Mouse (Mus musculus) lung, adult 2 months (tissue): ENCODE data around the gene Espn. TPM values are rescaled to one million over a fixed set of nuclear protein-coding genes. Genes with fewer than 3 reads are reported as not detected.
A peak's percentile ranks its signal among the peaks of the same experiment; 100 is the strongest.

Experiments used
- DNase-seq: peaks from one replicate; pipeline ENCODE4 v3.0.0; 2022
- H3K4me1 ChIP-seq: fragments of 200-500 bp; 2 replicates; pipeline ENCODE4 v1.6.1; 2011; ENCODE audit warnings: low read length; ENCODE audit not compliant: control insufficient read depth, insufficient read depth
- H3K4me3 ChIP-seq: fragments of 200-500 bp; replicated peaks from 2 replicates; pipeline ENCODE3; 2011; ENCODE audit warnings: low read depth, mild to moderate bottlenecking, control low read depth, low read length; ENCODE audit errors: extremely low read depth
- CTCF ChIP-seq: fragments of 200-500 bp; IDR thresholded peaks from 2 replicates; pipeline ENCODE4 v1.5.1; 2011; ENCODE audit warnings: mild to moderate bottlenecking, low read length, control low read depth; ENCODE audit not compliant: insufficient read depth
- POLR2A ChIP-seq: fragments of 200-500 bp; IDR thresholded peaks from 2 replicates; pipeline ENCODE4 v1.6.1; 2011; ENCODE audit warnings: low read depth, mild to moderate bottlenecking, control low read depth, low read length, borderline replicate concordance; ENCODE audit errors: extremely low read depth
- WGBS: fragments of 180-500 bp; shearing (Covaris S2); methylation state at CpG from one replicate; pipeline ENCODE4 v1.1.7; 2018; 5-methylcytosine and 5-hydroxymethylcytosine counted together
- polyA plus RNA-seq: library from polyadenylated mRNA; depleted of rRNA; stranded (reverse); fragments of >200 nt; gene quantifications from 2 replicates; pipeline ENCODE4 v1.2.3, GENCODE M21; 2012

Gene Espn
- polyA plus RNA-seq, 1 experiment: 9.8 TPM

DNA sequence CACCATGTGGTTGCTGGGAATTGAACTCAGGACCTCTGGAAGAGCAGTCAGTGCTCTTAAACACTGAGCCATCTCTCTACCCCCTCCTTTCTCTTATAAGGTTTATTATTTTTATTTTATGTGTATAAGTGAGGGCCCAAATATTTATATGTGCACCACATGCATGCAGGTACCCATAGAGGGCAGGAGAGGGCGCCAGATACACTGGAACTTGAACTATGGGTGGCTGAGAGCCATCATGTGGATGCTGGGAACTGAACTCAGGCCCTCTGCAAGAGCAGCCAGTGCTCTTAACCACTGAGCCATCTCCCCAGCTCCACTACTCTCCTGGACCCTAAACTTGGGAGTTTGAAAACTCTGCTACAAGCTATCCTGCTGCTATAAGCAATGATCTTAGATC, 8.5 kb downstream of the Espn start:
- H3K4me3 ChIP-seq: no peak overlapping the region
- peaks cover 5% of the 10 kb centered on the region; the same call in 1 of the 2 replicates for H3K4me1 ChIP-seq
- WGBS: 35% methylated on average over 1 of the region's 1 CpGs
- no peak for DNase-seq
- TF ChIP-seq CTCF (no peak), POLR2A (no peak)

- DNase-seq: no peak
- H3K4me1 ChIP-seq: peaks cover 7% of the 10 kb centered on the region; the same call in 1 of the 2 replicates
- TF ChIP-seq POLR2A: no peak
- no peak for TF ChIP-seq CTCF
- no peak overlapping the region for H3K4me3 ChIP-seq
- 63% methylated on average over 8 of the region's 8 CpGs for WGBS
Measured at GRCm38 (mm10) chr4:152141521-152142135, 10.5 kb downstream of the Espn start.

- WGBS: 27% methylated on average over 6 of the region's 6 CpGs
- no peak for DNase-seq
- TF ChIP-seq CTCF (peak; percentile 85), POLR2A (no peak)
- H3K4me1 ChIP-seq: peaks cover 7% of the 10 kb centered on the region; the same call in 1 of the 2 replicates
- no peak overlapping the region for H3K4me3 ChIP-seq
Measured at GRCm38 (mm10) chr4:152140441-152140840, 11.7 kb downstream of the Espn start.

DNA sequence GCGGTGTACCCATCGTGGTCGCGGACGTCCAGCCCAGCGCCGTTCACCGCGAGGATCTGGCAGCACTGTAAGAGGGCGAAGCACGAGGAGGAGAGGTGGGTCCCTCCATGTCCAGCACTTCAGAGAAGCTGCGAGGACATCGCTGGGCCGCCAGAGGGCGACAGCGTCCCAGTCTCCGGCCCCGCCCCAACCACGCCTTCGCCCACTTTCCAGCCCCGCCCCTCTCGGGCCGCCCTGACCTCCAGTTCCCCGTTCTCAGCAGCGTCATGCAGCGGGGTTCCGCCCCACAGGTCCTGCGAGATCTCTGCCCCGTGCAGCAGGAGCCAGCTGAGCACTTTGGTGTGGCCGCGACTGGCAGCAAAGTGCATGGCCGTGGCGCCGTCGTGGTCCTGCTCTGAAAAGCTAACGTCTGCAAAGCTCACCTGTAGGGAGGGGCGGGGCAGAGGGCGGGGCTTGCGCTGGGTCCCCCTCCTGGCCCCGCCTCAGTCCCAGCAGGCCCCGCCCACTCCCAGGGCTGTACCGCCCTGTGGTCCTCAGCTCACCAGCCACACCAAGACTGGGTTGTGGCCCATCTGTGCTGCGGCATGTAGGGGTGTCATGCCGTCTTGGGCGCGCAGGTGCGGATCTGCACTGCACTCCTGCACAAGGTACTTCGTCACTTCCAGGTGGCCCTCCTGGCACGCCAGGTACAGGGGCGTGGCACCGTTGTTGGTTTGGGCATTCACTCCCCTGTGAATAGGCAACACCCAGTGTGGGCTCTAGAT, 13.5 kb downstream of the Espn start:
- H3K4me3 ChIP-seq: peak overlapping the region; percentile 80
- 2% methylated on average over 51 of the region's 51 CpGs for WGBS
- peak; percentile 80 for TF ChIP-seq CTCF
- no peak for TF ChIP-seq POLR2A
- H3K4me1 ChIP-seq: peaks cover 7% of the 10 kb centered on the region; the same call in 1 of the 2 replicates
- peak; percentile 93 for DNase-seq

DNA sequence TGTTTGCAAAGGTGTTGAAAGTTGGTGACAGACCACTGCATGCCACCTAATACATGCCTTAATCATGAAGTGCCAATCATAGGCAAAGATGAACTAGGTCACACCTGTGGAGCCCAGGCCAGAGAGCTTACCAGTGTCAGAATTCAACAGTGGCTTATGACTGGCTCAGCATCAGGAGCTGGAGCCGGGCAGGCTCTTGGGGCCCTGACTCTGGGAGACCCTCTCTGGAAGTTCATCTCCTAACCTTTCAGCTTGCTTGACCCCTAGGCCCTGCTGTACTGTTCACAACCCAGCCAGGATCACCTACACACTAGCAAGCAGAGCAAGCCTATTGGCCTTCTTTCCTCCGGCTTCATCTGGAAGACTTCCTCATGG, 15.3 kb downstream of the Espn start:
- 91% methylated on average over 2 of the region's 2 CpGs for WGBS
- no peak overlapping the region for H3K4me3 ChIP-seq
- TF ChIP-seq CTCF (no peak), POLR2A (no peak)
- peaks cover 8% of the 10 kb centered on the region; the same call in 1 of the 2 replicates for H3K4me1 ChIP-seq
- DNase-seq: no peak

DNA sequence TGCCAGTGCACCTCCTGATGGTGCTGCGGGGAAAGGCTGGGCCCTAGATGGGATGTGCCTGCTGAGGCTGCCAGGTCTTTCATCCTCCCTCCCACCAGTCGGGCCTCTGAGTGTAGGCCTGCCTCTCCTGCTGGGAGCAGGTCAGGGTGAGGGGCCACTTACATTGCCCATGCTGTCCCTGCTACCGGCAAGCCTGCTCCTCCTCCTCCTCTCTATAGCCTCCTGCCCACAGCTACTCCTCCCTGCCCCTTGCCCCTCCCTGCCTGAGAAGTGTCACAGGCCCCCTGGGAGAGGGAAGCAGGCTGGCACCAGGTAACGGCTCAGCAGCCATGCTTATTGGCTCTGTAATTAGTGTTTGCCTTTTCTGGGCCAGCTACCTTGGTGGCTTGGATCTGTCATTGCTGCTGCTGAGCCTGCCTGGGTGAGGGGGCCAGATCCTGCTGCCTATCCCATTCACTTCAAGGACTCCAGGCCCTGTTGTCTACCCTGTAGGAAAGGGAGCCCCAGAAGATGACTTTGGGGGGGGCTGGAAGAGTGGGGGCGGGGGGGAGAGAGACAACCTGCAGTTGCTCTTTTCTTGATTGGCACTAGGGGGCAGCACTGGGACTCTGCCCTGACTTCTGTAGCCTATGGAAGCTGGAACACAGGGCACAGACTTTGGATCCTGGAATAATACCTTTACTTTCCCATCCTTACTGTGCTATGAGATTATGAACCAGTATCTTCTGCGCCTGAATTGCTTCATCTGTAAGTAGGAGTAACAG, 15.9 kb downstream of the Espn start:
- TF ChIP-seq CTCF (peak; percentile 68), POLR2A (no peak)
- whole genome bisulfite sequencing: 53% methylated on average over 6 of the region's 6 CpGs
- no peak for DNase-seq
- H3K4me1 ChIP-seq: peaks cover 10% of the 10 kb centered on the region; the same call in 1 of the 2 replicates
- H3K4me3 ChIP-seq: no peak overlapping the region

GRCm38 (mm10) chr4:152135363-152135762, 16.8 kb downstream of the Espn start:
- H3K4me3 ChIP-seq: no peak overlapping the region
- no peak for DNase-seq
- TF ChIP-seq CTCF (no peak), POLR2A (no peak)
- 83% methylated on average over 12 of the region's 12 CpGs for WGBS
- peaks cover 10% of the 10 kb centered on the region; the same call in 1 of the 2 replicates for H3K4me1 ChIP-seq

- Histone ChIP-seq H3K4me1 (peaks cover 10% of the 10 kb centered on the region; the same call in 1 of the 2 replicates), H3K4me3 (no peak overlapping the region)
- TF ChIP-seq CTCF (peak; percentile 81), POLR2A (no peak)
- no peak for DNase-seq
Measured at GRCm38 (mm10) chr4:152134507-152134906, 17.7 kb downstream of the Espn start.

DNA sequence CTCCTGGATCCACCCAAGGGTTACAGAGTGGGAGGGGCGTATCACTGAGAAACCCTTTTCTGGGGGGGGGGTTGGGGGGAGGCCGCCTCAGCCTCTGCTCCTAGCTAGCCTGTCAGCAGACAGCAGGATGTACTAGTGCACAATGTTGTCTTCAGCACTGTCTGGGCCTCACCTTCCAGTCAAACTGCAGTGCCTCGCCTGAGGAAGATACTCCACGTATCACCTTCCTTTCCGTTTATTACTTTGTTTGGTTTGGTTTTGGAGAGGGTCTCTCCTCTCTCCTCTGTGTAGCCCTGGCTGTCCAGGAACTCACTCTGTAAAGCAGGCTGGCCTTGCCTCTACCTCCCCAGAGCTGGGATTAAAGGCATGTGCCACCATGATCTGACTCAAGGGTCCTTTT, 19.0 kb downstream of the Espn start:
- Histone ChIP-seq H3K4me3 (no peak overlapping the region), H3K4me1 (peaks cover 3% of the 10 kb centered on the region; the same call in 1 of the 2 replicates)
- WGBS: 67% methylated on average over 5 of the region's 5 CpGs
- no peak for DNase-seq
- no peak for TF ChIP-seq CTCF
- TF ChIP-seq POLR2A: no peak
